Mouse (Mus musculus) hindbrain, embryonic 14.5 days (tissue): ENCODE measurements at regions not wholly inside any gene's neighbourhood (a gene's known extent, or its start where the extent isn't known, plus 50 kb on each side); places are given as distances from the start of the nearest gene placed in this dataset.
A peak's percentile ranks its signal among the peaks of the same experiment; 100 is the strongest.

Experiments used
- ATAC-seq: fragments of 200-750 bp; cut with Nextera tagmentation; 2 replicates; pipeline ENCODE4 v1.8.0; 2017; ENCODE audit warnings: moderate number of reproducible peaks, mild to moderate bottlenecking, moderate TSS enrichment, moderate library complexity; ENCODE audit not compliant: low FRiP score
- DNase-seq: peaks from one replicate; pipeline ENCODE4 v3.0.0-alpha.2; 2015; ENCODE audit warnings: low spot score
- H3K27ac ChIP-seq: fragments of 300-500 bp; sonication (generic); 2 replicates; pipeline ENCODE4 v1.5.1; 2014; ENCODE audit warnings: mild to moderate bottlenecking, moderate library complexity
- H3K27me3 ChIP-seq: fragments of 300-500 bp; sonication (generic); 2 replicates; pipeline ENCODE4 v1.6.1; 2014; ENCODE audit warnings: mild to moderate bottlenecking, low read length, mixed read lengths; ENCODE audit not compliant: control insufficient read depth, insufficient read depth
- H3K36me3 ChIP-seq: fragments of 300-500 bp; sonication (generic); replicated peaks from 2 replicates; pipeline ENCODE4 v1.6.1; 2014; ENCODE audit not compliant: control insufficient read depth, insufficient read depth
- H3K4me1 ChIP-seq: fragments of 300-500 bp; sonication (generic); replicated peaks from 2 replicates; pipeline ENCODE4 v1.6.1; 2014; ENCODE audit warnings: antibody characterized with exemption, low read length, mixed read lengths; ENCODE audit not compliant: control insufficient read depth, insufficient read depth
- H3K4me2 ChIP-seq: fragments of 300-500 bp; sonication (generic); replicated peaks from 2 replicates; pipeline ENCODE4 v1.6.1; 2014; ENCODE audit warnings: mild to moderate bottlenecking, moderate library complexity
- H3K4me3 ChIP-seq: fragments of 300-500 bp; sonication (generic); replicated peaks from 2 replicates; pipeline ENCODE4 v1.5.1; 2014; ENCODE audit warnings: mild to moderate bottlenecking, low read length
- H3K9ac ChIP-seq: fragments of 300-500 bp; sonication (generic); 2 replicates; pipeline ENCODE4 v1.6.1; 2014
- H3K9me3 ChIP-seq: fragments of 300-500 bp; sonication (generic); 2 replicates; pipeline ENCODE4 v1.6.1; 2016; ENCODE audit warnings: low read length; ENCODE audit not compliant: control insufficient read depth
- WGBS: fragments of 180-500 bp; shearing (Covaris S2); extraction: QIAGEN DNeasy Blood & Tissue Kit; methylation state at CpG from one replicate; pipeline ENCODE4 v1.1.7; 2014; 5-methylcytosine and 5-hydroxymethylcytosine counted together

GRCm38 (mm10) chr5:51241156-51241555 is 326.4 kb downstream of the Ppargc1a start:
- no peaks in the 10 kb centered on the region for H3K4me1 ChIP-seq
- DNase-seq = no peak
- H3K4me3 ChIP-seq = no peak overlapping the region
- no peak overlapping the region for H3K27ac ChIP-seq
- no peaks in the 10 kb centered on the region for H3K27me3 ChIP-seq
- ATAC-seq = no peak
- no peaks in the 10 kb centered on the region for H3K36me3 ChIP-seq
- H3K9me3 ChIP-seq = no peaks in the 10 kb centered on the region
- no peak overlapping the region for H3K4me2 ChIP-seq
- WGBS = 60% methylated on average over 2 of the region's 2 CpGs
- no peak overlapping the region for H3K9ac ChIP-seq

GRCm38 (mm10) chr5:51234004-51234355 is 333.5 kb downstream of the Ppargc1a start:
- ATAC-seq (no peak), DNase-seq (no peak)
- Histone ChIP-seq H3K4me3 (no peak overlapping the region), H3K4me2 (no peak overlapping the region), H3K9ac (no peak overlapping the region), H3K4me1 (no peaks in the 10 kb centered on the region), H3K36me3 (no peaks in the 10 kb centered on the region), H3K27me3 (no peaks in the 10 kb centered on the region), H3K27ac (no peak overlapping the region), H3K9me3 (no peaks in the 10 kb centered on the region)
- 82% methylated on average over 2 of the region's 2 CpGs for WGBS

DNA sequence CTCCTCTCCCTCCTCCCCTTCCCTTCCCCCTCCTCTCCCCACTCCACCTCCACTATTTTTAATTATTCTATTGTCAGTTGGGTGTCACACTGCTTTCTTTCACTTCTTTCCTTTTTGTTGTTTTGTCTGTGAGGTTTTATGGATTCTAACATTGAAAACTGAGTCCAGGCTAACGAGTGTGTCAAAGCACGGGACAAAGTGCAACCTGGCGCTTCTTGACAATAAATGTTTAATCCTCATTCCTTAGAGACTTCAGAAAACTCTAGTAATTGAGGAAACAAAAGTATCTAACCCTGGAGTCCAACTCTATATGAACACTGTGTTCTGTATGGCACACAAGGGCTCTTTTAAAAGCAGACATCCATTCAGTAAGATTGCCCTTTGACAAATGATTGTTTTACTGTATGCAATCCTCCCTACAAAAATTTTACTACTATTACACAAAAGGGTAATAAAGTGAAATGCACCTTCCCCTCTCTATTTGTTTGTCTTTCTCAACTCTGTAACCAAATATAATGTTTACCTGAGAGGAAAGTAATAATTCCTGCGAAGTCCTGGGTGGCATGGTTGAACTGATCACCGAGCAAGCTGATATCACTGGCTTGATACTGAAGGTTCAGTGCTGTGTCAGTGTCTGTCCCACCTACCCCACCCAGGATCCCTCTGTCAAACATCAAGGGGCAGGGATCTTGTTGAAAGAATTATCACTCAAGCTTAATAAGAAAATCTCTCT is 334.1 kb downstream of the Ppargc1a start:
- 69% methylated on average over 5 of the region's 5 CpGs for WGBS
- no peak for DNase-seq
- Histone ChIP-seq H3K36me3 (no peaks in the 10 kb centered on the region), H3K4me3 (no peak overlapping the region), H3K9ac (no peak overlapping the region), H3K27me3 (no peaks in the 10 kb centered on the region), H3K4me1 (no peaks in the 10 kb centered on the region), H3K9me3 (no peaks in the 10 kb centered on the region), H3K27ac (no peak overlapping the region), H3K4me2 (no peak overlapping the region)
- no peak for ATAC-seq

- no peak for DNase-seq
- H3K4me2 ChIP-seq = no peak overlapping the region
- no peaks in the 10 kb centered on the region for H3K9me3 ChIP-seq
- H3K27me3 ChIP-seq = no peaks in the 10 kb centered on the region
- no peaks in the 10 kb centered on the region for H3K4me1 ChIP-seq
- 92% methylated on average over 2 of the region's 2 CpGs for WGBS
- no peak overlapping the region for H3K9ac ChIP-seq
- H3K27ac ChIP-seq = no peak overlapping the region
- no peak for ATAC-seq
- no peak overlapping the region for H3K4me3 ChIP-seq
- no peaks in the 10 kb centered on the region for H3K36me3 ChIP-seq
Measured at GRCm38 (mm10) chr5:51229806-51230205, 337.7 kb downstream of the Ppargc1a start.

DNA sequence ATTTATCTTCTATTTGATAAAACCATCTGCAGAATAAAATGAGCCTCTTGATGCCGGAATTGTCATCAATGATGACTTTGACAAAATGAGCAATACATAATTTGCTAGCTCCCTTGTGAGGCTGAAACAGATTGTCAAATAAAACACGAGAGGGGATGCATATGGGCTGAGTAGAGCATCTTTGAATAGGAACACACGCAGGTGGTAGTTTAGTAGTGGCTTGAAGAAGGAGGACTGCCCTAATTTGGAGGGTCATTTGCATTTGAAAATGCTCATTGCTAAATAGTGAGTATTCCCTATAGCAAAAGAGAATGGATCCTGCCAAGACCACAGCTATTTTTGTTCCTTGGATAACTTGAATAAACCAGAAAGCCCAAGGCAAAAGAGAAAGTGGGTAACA is 339.5 kb downstream of the Ppargc1a start:
- WGBS = 61% methylated on average over 3 of the region's 3 CpGs
- Histone ChIP-seq H3K4me1 (no peaks in the 10 kb centered on the region), H3K27ac (no peak overlapping the region), H3K9ac (no peak overlapping the region), H3K4me2 (no peak overlapping the region), H3K36me3 (no peaks in the 10 kb centered on the region), H3K4me3 (no peak overlapping the region), H3K9me3 (no peaks in the 10 kb centered on the region), H3K27me3 (no peaks in the 10 kb centered on the region)
- ATAC-seq (no peak), DNase-seq (no peak)

DNA sequence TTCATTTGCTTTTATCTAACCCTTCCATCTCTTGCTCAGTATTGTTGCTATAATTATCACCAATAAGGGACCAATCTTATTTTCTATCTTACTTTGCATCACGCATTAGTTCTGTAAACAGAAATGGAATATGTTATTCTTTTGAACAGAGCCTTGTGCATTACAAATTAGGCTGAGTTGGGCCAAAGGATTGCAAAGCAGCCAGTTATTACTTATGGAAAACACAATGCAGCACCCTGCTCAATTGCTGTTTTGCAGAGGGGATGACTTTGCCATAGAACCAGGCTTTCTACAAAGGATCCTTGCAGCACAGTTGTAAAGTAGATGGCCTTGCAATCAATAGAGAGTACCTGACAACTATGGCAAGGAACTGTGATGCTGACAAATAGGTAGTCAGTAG is 364.3 kb downstream of the Ppargc1a start:
- no peaks in the 10 kb centered on the region for H3K36me3 ChIP-seq

GRCm38 (mm10) chr5:51202525-51203215 is 364.9 kb downstream of the Ppargc1a start:
- ATAC-seq (peak; percentile 17; the same call in 1 of the 2 replicates), DNase-seq (no peak)
- Histone ChIP-seq H3K4me2 (no peak overlapping the region), H3K27ac (no peak overlapping the region), H3K27me3 (no peaks in the 10 kb centered on the region), H3K9ac (no peak overlapping the region), H3K36me3 (no peaks in the 10 kb centered on the region), H3K9me3 (no peaks in the 10 kb centered on the region), H3K4me3 (no peak overlapping the region), H3K4me1 (no peaks in the 10 kb centered on the region)
- 66% methylated on average over 4 of the region's 4 CpGs for WGBS

More for the DNA sequence above, 364.3 kb downstream of the Ppargc1a start:
- H3K27me3 ChIP-seq = no peaks in the 10 kb centered on the region
- H3K4me1 ChIP-seq = no peaks in the 10 kb centered on the region
- no peak for ATAC-seq
- no peak overlapping the region for H3K4me2 ChIP-seq
- H3K4me3 ChIP-seq = no peak overlapping the region
- H3K27ac ChIP-seq = no peak overlapping the region
- H3K9me3 ChIP-seq = no peaks in the 10 kb centered on the region
- WGBS = 72% methylated on average over 1 of the region's 1 CpGs
- no peak for DNase-seq
- no peak overlapping the region for H3K9ac ChIP-seq

GRCm38 (mm10) chr5:51196393-51197347 is 370.9 kb downstream of the Ppargc1a start:
- no peaks in the 10 kb centered on the region for H3K4me1 ChIP-seq
- no peaks in the 10 kb centered on the region for H3K27me3 ChIP-seq
- no peaks in the 10 kb centered on the region for H3K9me3 ChIP-seq
- no peaks in the 10 kb centered on the region for H3K36me3 ChIP-seq
- ATAC-seq (peak; percentile 77; the same call in 1 of the 2 replicates), DNase-seq (no peak)
- H3K27ac ChIP-seq = no peak overlapping the region
- no peak overlapping the region for H3K4me3 ChIP-seq
- no peak overlapping the region for H3K4me2 ChIP-seq
- 48% methylated on average over 4 of the region's 4 CpGs for WGBS
- no peak overlapping the region for H3K9ac ChIP-seq

DNA sequence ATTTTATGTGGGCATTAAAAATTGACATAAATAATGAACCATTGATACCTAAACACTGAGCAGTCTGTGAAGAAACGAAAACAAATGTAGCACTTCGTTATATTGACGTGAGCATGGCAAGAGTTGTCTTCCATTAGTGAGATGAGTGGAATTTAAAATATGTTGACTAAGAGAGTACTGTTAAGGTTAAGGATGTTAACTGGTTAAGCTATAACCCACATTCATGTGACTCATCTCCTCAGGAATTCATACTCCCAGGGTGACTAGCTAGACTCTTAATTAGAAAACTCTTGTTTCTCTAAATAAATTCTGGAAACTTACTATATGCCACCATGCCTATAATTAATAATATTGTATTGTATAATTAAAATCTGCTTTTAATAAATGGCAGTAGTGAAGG is 376.9 kb downstream of the Ppargc1a start:
- Histone ChIP-seq H3K4me2 (no peak overlapping the region), H3K27ac (no peak overlapping the region), H3K9me3 (no peaks in the 10 kb centered on the region), H3K4me3 (no peak overlapping the region), H3K4me1 (no peaks in the 10 kb centered on the region), H3K27me3 (no peaks in the 10 kb centered on the region), H3K9ac (no peak overlapping the region), H3K36me3 (no peaks in the 10 kb centered on the region)
- ATAC-seq (no peak), DNase-seq (no peak)
- 88% methylated on average over 3 of the region's 3 CpGs for WGBS
